Mouse (Mus musculus): ENCODE data around the gene Psmg3.

Psmg3 gene

GRCm38 (mm10) chr5:139819538-139820181 lies 7.0 kb downstream of the Psmg3 start, which contains the start of gene Tmem184a:
Gene Tmem184a (minus strand): TSS chr5:139819917.
- H3K4me3 ChIP-seq (replicated peaks; ENCODE audit: low read length) = no peak within 1 kb of the TSS
- H3K9me3 ChIP-seq (ENCODE audit: low read length) = no peaks in the 10 kb centered on the region
- H3K4me1 ChIP-seq (replicated peaks; ENCODE audit: low read depth, low read length) = peaks cover 34% of the 10 kb centered on the region
- TF ChIP-seq POU5F1 (IDR thresholded peaks at IDR 0.05; ENCODE audit: borderline replicate concordance, low read length) = no peak
- no peak for TF ChIP-seq CTCF (conservative IDR thresholded peaks at IDR 0.05; ENCODE audit: low read length)
- no peak for TF ChIP-seq NANOG (IDR thresholded peaks at IDR 0.05; ENCODE audit: borderline replicate concordance, low read length)
- H3K36me3 ChIP-seq (ENCODE audit: insufficient read depth, low read length) = peaks cover 49% of the 10 kb centered on the region
- H3K27me3 ChIP-seq (ENCODE audit: insufficient read depth, low read length) = no peaks in the 10 kb centered on the region

- Histone ChIP-seq H3K9me3 (ENCODE audit: low read length) (no peaks in the 10 kb centered on the region), H3K27me3 (ENCODE audit: insufficient read depth, low read length) (0 out of 2 replicates have a peak, but pooled peaks cover 2% of the 10 kb centered on the region), H3K36me3 (ENCODE audit: insufficient read depth, low read length) (peaks cover 40% of the 10 kb centered on the region), H3K4me3 (replicated peaks; ENCODE audit: low read length) (no peak overlapping the region), H3K4me1 (replicated peaks; ENCODE audit: low read depth, low read length) (peaks cover 34% of the 10 kb centered on the region)
- TF ChIP-seq POU5F1 (IDR thresholded peaks at IDR 0.05; ENCODE audit: borderline replicate concordance, low read length) (no peak), NANOG (IDR thresholded peaks at IDR 0.05; ENCODE audit: borderline replicate concordance, low read length) (no peak), CTCF (conservative IDR thresholded peaks at IDR 0.05; ENCODE audit: low read length) (peak; percentile 82)
These were observed 7.9 kb downstream of the Psmg3 start for GRCm38 (mm10) chr5:139818801-139819200.

GRCm38 (mm10) chr5:139818056-139818455 lies 8.6 kb downstream of the Psmg3 start:
- peaks cover 35% of the 10 kb centered on the region for H3K4me1 ChIP-seq (replicated peaks; ENCODE audit: low read depth, low read length)

GRCm38 (mm10) chr5:139817292-139817691 lies 9.4 kb downstream of the Psmg3 start:
- H3K4me3 ChIP-seq (replicated peaks; ENCODE audit: low read length) = no peak overlapping the region
- peaks cover 9% of the 10 kb centered on the region for H3K27me3 ChIP-seq (ENCODE audit: insufficient read depth, low read length)
- no peaks in the 10 kb centered on the region for H3K9me3 ChIP-seq (ENCODE audit: low read length)
- peaks cover 25% of the 10 kb centered on the region for H3K36me3 ChIP-seq (ENCODE audit: insufficient read depth, low read length)
- TF ChIP-seq POU5F1 (IDR thresholded peaks at IDR 0.05; ENCODE audit: borderline replicate concordance, low read length) (no peak), CTCF (conservative IDR thresholded peaks at IDR 0.05; ENCODE audit: low read length) (peak; percentile 85)
- H3K4me1 ChIP-seq (replicated peaks; ENCODE audit: low read depth, low read length) = peaks cover 35% of the 10 kb centered on the region

More at GRCm38 (mm10) chr5:139818056-139818455, 8.6 kb downstream of the Psmg3 start:
- Histone ChIP-seq H3K36me3 (ENCODE audit: insufficient read depth, low read length) (peaks cover 33% of the 10 kb centered on the region), H3K4me3 (replicated peaks; ENCODE audit: low read length) (no peak overlapping the region), H3K9me3 (ENCODE audit: low read length) (no peaks in the 10 kb centered on the region), H3K27me3 (ENCODE audit: insufficient read depth, low read length) (peaks cover 6% of the 10 kb centered on the region)
- TF ChIP-seq POU5F1 (IDR thresholded peaks at IDR 0.05; ENCODE audit: borderline replicate concordance, low read length) (no peak), CTCF (conservative IDR thresholded peaks at IDR 0.05; ENCODE audit: low read length) (no peak), NANOG (IDR thresholded peaks at IDR 0.05; ENCODE audit: borderline replicate concordance, low read length) (no peak)

- H3K4me3 ChIP-seq (replicated peaks; ENCODE audit: low read length) = no peak overlapping the region
- H3K4me1 ChIP-seq (replicated peaks; ENCODE audit: low read depth, low read length) = peaks cover 30% of the 10 kb centered on the region
- H3K27me3 ChIP-seq (ENCODE audit: insufficient read depth, low read length) = peaks cover 9% of the 10 kb centered on the region
- no peaks in the 10 kb centered on the region for H3K9me3 ChIP-seq (ENCODE audit: low read length)
- TF ChIP-seq CTCF (conservative IDR thresholded peaks at IDR 0.05; ENCODE audit: low read length) (no peak), NANOG (IDR thresholded peaks at IDR 0.05; ENCODE audit: borderline replicate concordance, low read length) (no peak), POU5F1 (IDR thresholded peaks at IDR 0.05; ENCODE audit: borderline replicate concordance, low read length) (no peak)
- H3K36me3 ChIP-seq (ENCODE audit: insufficient read depth, low read length) = peaks cover 16% of the 10 kb centered on the region
These were observed 10.2 kb downstream of the Psmg3 start for GRCm38 (mm10) chr5:139816445-139816844.

- Histone ChIP-seq H3K4me3 (replicated peaks; ENCODE audit: low read length) (no peak overlapping the region), H3K4me1 (replicated peaks; ENCODE audit: low read depth, low read length) (peaks cover 25% of the 10 kb centered on the region), H3K27me3 (ENCODE audit: insufficient read depth, low read length) (peaks cover 9% of the 10 kb centered on the region), H3K36me3 (ENCODE audit: insufficient read depth, low read length) (peaks cover 12% of the 10 kb centered on the region; the same call in 1 of the 2 replicates), H3K9me3 (ENCODE audit: low read length) (no peaks in the 10 kb centered on the region)
- no peak for TF ChIP-seq CTCF (conservative IDR thresholded peaks at IDR 0.05; ENCODE audit: low read length)
- no peak for TF ChIP-seq POU5F1 (IDR thresholded peaks at IDR 0.05; ENCODE audit: borderline replicate concordance, low read length)
- no peak for TF ChIP-seq NANOG (IDR thresholded peaks at IDR 0.05; ENCODE audit: borderline replicate concordance, low read length)
These were observed 10.7 kb downstream of the Psmg3 start for GRCm38 (mm10) chr5:139815964-139816363.

- Histone ChIP-seq H3K36me3 (ENCODE audit: insufficient read depth, low read length) (no peaks in the 10 kb centered on the region), H3K9me3 (ENCODE audit: low read length) (no peaks in the 10 kb centered on the region), H3K4me3 (replicated peaks; ENCODE audit: low read length) (peak overlapping the region; percentile 67), H3K4me1 (replicated peaks; ENCODE audit: low read depth, low read length) (peaks cover 25% of the 10 kb centered on the region), H3K27me3 (ENCODE audit: insufficient read depth, low read length) (peaks cover 9% of the 10 kb centered on the region)
- TF ChIP-seq CTCF (conservative IDR thresholded peaks at IDR 0.05; ENCODE audit: low read length) (no peak), POU5F1 (IDR thresholded peaks at IDR 0.05; ENCODE audit: borderline replicate concordance, low read length) (no peak), NANOG (IDR thresholded peaks at IDR 0.05; ENCODE audit: borderline replicate concordance, low read length) (no peak)
These were observed 12.7 kb downstream of the Psmg3 start for GRCm38 (mm10) chr5:139813963-139814381.

- Histone ChIP-seq H3K27me3 (ENCODE audit: insufficient read depth, low read length) (peaks cover 15% of the 10 kb centered on the region), H3K4me3 (replicated peaks; ENCODE audit: low read length) (peak overlapping the region; percentile 29), H3K4me1 (replicated peaks; ENCODE audit: low read depth, low read length) (peaks cover 31% of the 10 kb centered on the region), H3K9me3 (ENCODE audit: low read length) (no peaks in the 10 kb centered on the region), H3K36me3 (ENCODE audit: insufficient read depth, low read length) (no peaks in the 10 kb centered on the region)
- TF ChIP-seq POU5F1 (IDR thresholded peaks at IDR 0.05; ENCODE audit: borderline replicate concordance, low read length) (no peak), NANOG (IDR thresholded peaks at IDR 0.05; ENCODE audit: borderline replicate concordance, low read length) (no peak), CTCF (conservative IDR thresholded peaks at IDR 0.05; ENCODE audit: low read length) (no peak)
These were observed 13.6 kb downstream of the Psmg3 start for GRCm38 (mm10) chr5:139813126-139813490.

Measured in E14TG2a.4 (cell line).